Mouse (Mus musculus) embryonic facial prominence, embryonic 13.5 days (tissue): ENCODE data around the gene Bin2. TPM values are rescaled to one million over a fixed set of nuclear protein-coding genes. Genes with fewer than 3 reads are reported as not detected.

ENCODE experiments used
- ATAC-seq: fragments of 200-750 bp; cut with Nextera tagmentation; 2 replicates; pipeline ENCODE4 v1.8.0; 2017; ENCODE audit warnings: low read depth; ENCODE audit not compliant: insufficient number of reproducible peaks, insufficient read depth, low FRiP score, low TSS enrichment
- H3K27ac ChIP-seq: fragments of 300-500 bp; sonication (generic); 2 replicates; pipeline ENCODE4 v1.5.1; 2015; ENCODE audit warnings: moderate library complexity, mild to moderate bottlenecking, inconsistent platforms
- H3K27me3 ChIP-seq: fragments of 300-500 bp; sonication (generic); 2 replicates; pipeline ENCODE4 v1.6.1; 2015; ENCODE audit warnings: mild to moderate bottlenecking, inconsistent platforms
- H3K36me3 ChIP-seq: fragments of 300-500 bp; sonication (generic); 2 replicates; pipeline ENCODE4 v1.6.1; 2015; ENCODE audit warnings: mild to moderate bottlenecking, inconsistent platforms
- H3K4me1 ChIP-seq: fragments of 300-500 bp; sonication (generic); 2 replicates; pipeline ENCODE4 v1.6.1; 2015; ENCODE audit warnings: inconsistent platforms
- H3K4me2 ChIP-seq: fragments of 300-500 bp; sonication (generic); 2 replicates; pipeline ENCODE4 v1.6.1; 2015; ENCODE audit warnings: moderate library complexity, mild to moderate bottlenecking, inconsistent platforms
- H3K4me3 ChIP-seq: fragments of 300-500 bp; sonication (generic); 2 replicates; pipeline ENCODE4 v1.5.1; 2015; ENCODE audit warnings: mild to moderate bottlenecking, inconsistent platforms
- H3K9ac ChIP-seq: fragments of 300-500 bp; sonication (generic); 2 replicates; pipeline ENCODE4 v1.6.1; 2015; ENCODE audit warnings: mild to moderate bottlenecking, inconsistent platforms
- H3K9me3 ChIP-seq: fragments of 300-500 bp; sonication (generic); 2 replicates; pipeline ENCODE4 v1.6.1; 2016; ENCODE audit warnings: inconsistent platforms
- WGBS: fragments of 180-500 bp; shearing (Covaris S2); methylation state at CpG from one replicate; pipeline ENCODE4 v1.1.7; 2015; ENCODE audit warnings: mixed read lengths; 5-methylcytosine and 5-hydroxymethylcytosine counted together
- microRNA-seq: library from miRNA; unstranded; fragments of <30 nt; microRNA quantifications from one replicate; pipeline ENCODE4, GENCODE M21; 2016
- polyA plus RNA-seq: library from polyadenylated mRNA; unstranded; fragments of >200 nt; fragmentation: Nextera tagmentation; extraction: Ambion mirVana; gene quantifications from 2 replicates; pipeline ENCODE4 v1.2.1, GENCODE M21; 2015

Gene Bin2
- polyA plus RNA-seq, 1 experiment from 2014 or later = 2.1 TPM

DNA sequence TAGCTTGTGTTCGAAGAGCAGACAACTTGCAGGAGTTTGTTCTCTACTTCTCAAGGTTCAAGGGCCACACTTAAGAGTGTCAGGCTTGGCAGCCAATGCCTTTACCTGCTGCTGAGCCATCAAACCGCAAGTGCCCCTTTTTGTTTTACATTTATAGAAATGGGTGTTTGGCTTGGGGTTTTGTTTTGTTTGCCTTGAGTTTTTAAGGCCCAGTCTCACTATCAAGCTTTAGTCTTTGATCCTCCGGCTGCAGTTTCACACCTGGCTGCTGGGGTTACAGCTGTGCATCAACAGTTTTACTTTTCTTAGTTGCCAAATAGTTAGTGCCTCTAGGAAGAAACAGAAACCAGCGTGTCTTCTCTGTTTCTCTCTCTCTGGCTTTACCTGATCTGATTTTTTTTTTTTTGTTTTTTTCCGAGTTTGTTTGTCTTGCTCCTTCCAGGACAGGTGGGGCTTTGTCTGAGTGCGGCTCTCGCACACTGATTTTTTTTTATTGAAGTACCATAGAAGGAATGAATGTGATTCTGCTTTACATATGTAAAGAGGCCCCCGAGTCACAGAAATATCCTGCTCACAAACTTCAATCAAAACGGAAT is 71.0 kb downstream of the Bin2 start:
- ATAC-seq = no peak
- 26% methylated on average over 9 of the region's 9 CpGs for WGBS
- Histone ChIP-seq H3K4me1 (peaks cover 14% of the 10 kb centered on the region), H3K27me3 (peaks cover 27% of the 10 kb centered on the region), H3K9ac (no peak overlapping the region), H3K36me3 (no peaks in the 10 kb centered on the region), H3K9me3 (no peaks in the 10 kb centered on the region), H3K4me2 (peak overlapping the region; percentile 93), H3K27ac (no peak overlapping the region), H3K4me3 (peak overlapping the region; percentile 77)

DNA sequence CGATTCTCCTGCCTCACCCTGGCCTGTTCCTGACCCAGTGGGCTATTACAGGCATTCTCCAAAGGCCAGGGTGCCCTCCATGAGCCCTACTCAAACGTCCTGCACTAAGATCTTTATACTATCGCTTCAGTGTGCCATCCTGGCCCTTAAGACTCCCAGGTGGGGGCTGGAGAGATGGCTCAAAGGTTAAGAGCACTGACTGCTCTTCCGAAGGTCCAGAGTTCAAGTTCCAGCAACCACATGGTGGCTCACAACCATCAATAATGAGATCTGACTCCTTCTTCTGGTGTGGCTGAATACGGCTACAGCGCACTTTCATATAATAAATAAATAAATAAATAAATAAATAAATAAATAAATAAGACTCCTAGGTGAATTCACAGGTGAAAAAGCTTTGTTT is 76.5 kb downstream of the Bin2 start:
- 80% methylated on average over 6 of the region's 6 CpGs for WGBS
- no peaks in the 10 kb centered on the region for H3K9me3 ChIP-seq

More for the DNA sequence above, 76.5 kb downstream of the Bin2 start:
- Histone ChIP-seq H3K27ac (no peak overlapping the region), H3K4me2 (no peak overlapping the region), H3K9ac (no peak overlapping the region), H3K4me3 (no peak overlapping the region), H3K36me3 (peaks cover 14% of the 10 kb centered on the region), H3K4me1 (no peaks in the 10 kb centered on the region), H3K27me3 (no peaks in the 10 kb centered on the region)
- no peak for ATAC-seq

Small RNAs within 50 kb of the gene (microRNA-seq; reads per million reads assigned to microRNA genes)
- gene Mir6961 = not detected

Other genes starting within 250 kb of the Bin2 start
- 0.10 TPM in 1 of 2 replicates, not detected in the other for gene Gm5475, start 247.4 kb downstream of the Bin2 start, polyA plus RNA-seq
- 21.8 and 22.0 TPM in 2 replicates for gene Slc11a2, start 244.5 kb downstream of the Bin2 start, polyA plus RNA-seq
- 31.4 and 33.0 TPM in 2 replicates for gene Letmd1, start 200.5 kb downstream of the Bin2 start, polyA plus RNA-seq
- gene Csrnp2, start 174.1 kb downstream of the Bin2 start, polyA plus RNA-seq = 24.3 and 24.8 TPM in 2 replicates
- 26.4 and 32.5 TPM in 2 replicates for gene Tfcp2, start 117.5 kb downstream of the Bin2 start, polyA plus RNA-seq
- gene Pou6f1, start 69.6 kb downstream of the Bin2 start, polyA plus RNA-seq = 14.4 and 18.2 TPM in 2 replicates
- gene Dazap2, start 54.2 kb downstream of the Bin2 start, polyA plus RNA-seq = 155 and 159 TPM in 2 replicates
- 9.2 and 10.1 TPM in 2 replicates for gene Smagp, start 32.6 kb downstream of the Bin2 start, polyA plus RNA-seq
- 1.5 and 2.1 TPM in 2 replicates for gene Cela1, start 18.4 kb upstream of the Bin2 start, polyA plus RNA-seq
- 1.1 and 1.3 TPM in 2 replicates for gene Galnt6, start 59.8 kb upstream of the Bin2 start, polyA plus RNA-seq
- 5.0 and 6.3 TPM in 2 replicates for gene Slc4a8, start 92.2 kb upstream of the Bin2 start, polyA plus RNA-seq
- gene Scn8a, start 200.3 kb upstream of the Bin2 start, polyA plus RNA-seq = 8.2 and 8.6 TPM in 2 replicates